Mouse (Mus musculus): Measurements from ENCODE around the gene Hoxb8.

Hoxb8 gene

DNA sequence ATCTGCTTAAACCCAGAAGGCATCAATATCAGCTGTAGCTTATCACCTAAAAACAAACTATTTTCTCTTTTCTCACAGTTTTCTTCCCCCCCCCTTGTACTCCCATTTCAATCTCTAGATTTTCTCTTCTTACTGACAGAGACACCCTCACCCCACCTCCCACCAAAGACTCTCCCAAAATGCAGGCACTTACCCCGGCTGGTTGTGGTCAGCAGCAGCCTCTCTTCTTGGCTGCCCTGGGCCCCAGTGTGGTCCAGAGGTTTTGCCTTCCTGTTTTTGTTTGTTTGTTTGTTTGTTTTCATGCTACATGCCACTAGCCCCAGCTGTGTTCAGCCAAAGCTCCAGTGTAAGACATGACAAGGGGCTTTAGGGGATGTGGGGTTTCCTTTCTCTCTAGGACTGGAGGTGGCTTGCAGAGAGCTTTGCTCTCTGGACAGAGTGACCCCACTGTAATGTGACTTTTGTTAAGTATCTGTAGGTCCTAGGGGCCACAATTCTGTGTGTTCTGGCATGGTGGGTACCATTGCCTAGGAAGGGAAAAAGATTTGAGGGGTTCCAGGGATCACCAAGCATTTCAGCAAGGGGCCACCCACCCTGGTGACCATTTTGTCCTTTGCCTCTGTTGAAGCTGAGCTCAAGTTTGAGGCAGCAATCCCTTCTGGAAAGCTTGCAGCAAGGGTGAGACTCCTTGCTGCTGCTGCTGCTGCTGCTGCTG is 13.5 kb upstream of the Hoxb8 start:
- DNase-seq, result no peak

GRCm38 (mm10) chr11:96269869-96270268 is 11.8 kb upstream of the Hoxb8 start:
- no peak for DNase-seq

DNA sequence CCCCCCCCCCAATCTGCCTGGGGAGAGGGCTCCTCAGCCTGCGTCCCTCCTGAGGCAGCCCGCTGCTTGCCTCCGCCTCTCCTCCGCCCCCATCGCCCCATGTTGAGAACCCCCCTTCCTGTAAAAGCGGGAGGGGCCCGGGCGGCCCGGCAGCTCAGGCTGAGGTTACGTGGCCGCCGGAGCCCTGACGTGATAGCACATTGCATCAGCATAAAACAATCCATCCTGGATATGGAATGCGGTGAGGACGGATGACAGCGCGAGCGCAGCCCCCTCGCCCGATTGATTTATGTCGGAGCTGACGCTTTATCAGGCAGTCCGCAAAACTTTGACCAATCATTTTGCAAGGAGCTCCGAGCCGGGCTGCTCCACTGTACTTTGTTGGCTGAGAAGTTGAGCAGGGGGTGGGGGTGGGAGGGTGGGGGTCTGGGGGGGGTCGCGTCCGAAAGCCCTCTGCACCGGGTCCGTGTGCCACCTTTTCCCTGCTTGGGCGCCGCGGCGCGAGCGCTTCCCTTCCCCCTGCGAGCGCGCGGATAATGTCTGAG is 10.6 kb upstream of the Hoxb8 start, which contains the start of gene Hoxb9:
Hoxb9 (plus strand) TSS at position 462 of the 545 bp plus-strand sequence.
- DNase-seq, result no peak

DNA sequence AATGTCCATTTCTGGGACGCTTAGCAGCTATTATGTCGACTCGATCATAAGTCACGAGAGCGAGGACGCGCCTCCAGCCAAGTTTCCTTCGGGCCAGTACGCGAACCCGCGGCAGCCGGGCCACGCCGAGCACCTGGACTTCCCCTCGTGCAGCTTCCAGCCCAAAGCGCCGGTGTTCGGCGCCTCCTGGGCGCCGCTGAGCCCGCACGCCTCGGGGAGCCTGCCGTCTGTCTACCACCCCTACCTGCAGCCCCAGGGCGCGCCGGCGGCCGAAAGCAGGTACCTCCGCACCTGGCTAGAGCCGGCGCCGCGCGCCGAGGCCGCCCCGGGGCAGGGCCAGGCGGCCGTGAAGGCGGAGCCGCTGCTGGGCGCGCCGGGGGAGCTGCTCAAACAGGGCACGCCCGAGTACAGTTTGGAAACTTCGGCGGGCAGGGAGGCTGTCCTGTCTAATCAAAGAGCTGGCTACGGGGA is 10.1 kb upstream of the Hoxb8 start:
- no peak for DNase-seq

DNA sequence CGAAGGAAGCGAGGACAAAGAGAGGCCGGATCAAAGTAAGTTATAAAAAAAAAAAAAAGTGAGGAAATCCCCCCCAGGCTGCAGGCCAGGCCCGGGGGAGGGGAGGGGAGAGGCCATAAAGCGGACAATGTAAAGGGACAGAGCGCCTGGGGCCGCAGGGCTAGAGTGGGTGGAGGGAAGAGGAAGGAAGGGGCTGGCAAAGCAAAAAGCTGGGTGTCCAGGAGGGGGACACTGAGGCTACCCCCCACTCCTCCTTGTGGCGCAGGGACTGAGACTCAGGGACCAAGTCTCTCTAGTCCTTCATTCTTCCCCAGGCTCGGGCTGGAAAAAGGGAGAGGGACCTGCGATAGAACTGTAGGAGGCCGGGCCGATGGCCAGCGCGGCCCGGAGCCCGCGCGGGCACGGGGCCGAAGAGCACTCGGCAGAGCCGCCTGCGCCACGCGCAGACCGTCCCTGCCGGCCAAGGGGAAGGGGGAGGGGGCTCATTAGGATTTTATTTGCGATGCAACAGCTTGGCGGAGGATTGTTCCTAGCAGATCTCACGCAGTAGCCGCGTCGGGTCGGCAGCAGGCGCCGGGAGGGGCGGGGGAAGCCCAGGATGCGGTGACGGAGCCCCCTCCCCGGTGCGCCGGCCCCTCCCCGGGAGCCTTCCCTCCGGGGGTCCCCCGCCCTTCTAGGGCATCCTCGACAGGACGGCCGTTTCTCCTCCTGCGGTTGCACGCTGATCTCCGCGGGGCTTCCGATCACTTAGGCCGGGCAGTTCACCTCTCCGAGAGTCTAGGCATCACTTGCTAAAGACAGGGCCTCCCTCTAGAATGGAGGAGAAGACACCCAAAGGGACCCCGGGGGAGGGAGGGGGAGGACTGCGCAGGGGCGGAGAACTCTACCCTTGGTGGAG is 9.4 kb upstream of the Hoxb8 start:
- no peak for DNase-seq

DNA sequence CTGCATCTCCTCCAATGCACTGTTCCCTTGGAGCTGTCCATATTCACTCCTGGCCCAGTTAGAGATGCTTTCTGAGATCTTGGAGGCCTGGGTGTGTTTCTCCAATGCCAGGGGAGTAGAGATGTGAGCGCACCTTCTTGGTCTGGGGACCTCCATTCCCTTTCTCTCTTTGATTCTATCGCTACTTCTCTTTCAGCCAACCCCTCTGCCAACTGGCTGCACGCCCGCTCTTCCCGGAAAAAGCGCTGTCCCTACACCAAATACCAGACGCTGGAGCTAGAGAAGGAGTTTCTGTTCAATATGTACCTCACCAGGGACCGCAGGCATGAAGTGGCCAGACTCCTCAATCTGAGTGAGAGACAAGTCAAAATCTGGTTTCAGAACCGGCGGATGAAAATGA is 7.3 kb upstream of the Hoxb8 start:
- no peak for DNase-seq

- DNase-seq, result no peak
Observed at GRCm38 (mm10) chr11:96275896-96276295, 5.8 kb upstream of the Hoxb8 start.

DNA sequence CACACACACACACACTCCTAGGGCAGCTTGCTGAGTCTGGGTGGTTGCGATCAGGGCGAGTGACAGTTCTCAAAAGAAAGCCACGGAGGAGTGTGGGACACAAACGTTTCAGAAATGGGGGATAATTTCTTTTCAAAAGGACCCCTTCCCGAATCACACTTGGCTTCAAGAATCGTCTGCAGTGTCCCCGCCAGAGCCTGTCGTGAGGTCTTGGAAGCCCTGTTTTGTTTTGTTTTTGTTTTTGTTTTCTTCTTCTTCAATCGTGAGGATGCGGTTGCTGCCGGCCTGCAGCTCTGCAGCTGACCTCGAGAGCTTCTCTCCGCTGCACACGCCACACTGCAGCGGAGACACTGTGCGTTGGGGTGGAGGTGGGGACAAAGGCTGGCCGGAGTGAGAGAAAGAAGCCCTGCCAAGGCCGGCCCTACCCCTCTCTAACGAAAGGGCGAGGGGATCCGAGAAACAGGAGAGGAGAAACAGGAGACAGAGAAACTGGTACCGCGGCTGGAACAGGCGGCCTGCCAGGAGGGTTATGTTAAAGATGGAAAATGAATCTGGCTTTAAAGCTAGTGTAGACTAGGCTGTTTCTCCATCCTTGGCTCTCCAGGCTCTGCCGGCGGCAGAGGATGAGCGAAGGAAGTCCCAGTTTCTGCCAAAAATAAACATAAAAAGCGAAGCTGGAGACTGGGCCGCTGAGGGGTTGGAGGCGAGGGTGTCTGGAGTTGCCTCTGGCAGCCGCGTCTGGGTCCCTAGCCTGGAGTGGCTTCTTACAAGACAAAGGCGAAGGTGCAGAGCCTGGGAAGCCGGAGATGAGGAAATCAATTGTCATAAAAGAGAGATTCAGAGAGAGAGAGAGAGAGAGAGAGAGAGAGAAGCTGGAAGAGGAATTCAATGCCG is 4.3 kb upstream of the Hoxb8 start:
- DNase-seq, result no peak

DNA sequence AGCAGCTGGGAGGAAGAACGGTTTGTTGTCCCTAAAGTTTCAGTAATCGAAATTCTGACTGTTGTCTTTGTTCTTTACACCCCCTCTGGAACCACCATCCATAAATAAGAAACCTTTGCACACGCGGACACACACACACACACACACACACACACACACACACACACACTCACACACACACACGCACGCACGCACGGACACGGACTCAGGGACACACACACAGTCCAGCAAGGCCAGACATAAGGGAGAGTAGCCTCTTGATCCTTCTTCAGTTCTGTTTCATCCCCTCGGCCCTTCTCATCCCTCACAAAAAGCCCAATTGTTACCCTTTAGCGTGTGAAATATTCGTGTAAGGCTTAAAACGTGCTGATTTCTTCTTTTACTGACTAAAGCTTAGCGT is 3.4 kb upstream of the Hoxb8 start:
- DNase-seq, result no peak

DNA sequence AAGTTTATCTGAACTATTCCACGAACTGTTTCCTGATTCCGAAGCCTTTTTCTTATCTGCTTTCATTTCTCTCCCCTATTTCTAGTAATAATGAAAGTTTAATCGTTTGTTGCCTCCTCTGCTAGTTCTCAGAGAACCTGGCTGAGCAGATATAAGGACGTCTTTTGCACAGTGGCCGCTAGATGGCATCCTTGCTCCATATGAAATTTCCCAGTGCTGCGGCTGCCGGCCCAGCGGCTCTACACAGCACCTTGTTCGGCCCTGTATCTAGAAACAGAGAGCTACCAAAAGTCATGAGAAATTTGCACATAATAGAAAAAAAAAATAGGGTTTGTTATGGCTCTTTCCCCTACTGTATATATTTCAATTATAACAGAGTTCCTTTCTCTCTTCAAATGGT is 2.9 kb upstream of the Hoxb8 start:
- peak; percentile 70 to 75 for DNase-seq

DNA sequence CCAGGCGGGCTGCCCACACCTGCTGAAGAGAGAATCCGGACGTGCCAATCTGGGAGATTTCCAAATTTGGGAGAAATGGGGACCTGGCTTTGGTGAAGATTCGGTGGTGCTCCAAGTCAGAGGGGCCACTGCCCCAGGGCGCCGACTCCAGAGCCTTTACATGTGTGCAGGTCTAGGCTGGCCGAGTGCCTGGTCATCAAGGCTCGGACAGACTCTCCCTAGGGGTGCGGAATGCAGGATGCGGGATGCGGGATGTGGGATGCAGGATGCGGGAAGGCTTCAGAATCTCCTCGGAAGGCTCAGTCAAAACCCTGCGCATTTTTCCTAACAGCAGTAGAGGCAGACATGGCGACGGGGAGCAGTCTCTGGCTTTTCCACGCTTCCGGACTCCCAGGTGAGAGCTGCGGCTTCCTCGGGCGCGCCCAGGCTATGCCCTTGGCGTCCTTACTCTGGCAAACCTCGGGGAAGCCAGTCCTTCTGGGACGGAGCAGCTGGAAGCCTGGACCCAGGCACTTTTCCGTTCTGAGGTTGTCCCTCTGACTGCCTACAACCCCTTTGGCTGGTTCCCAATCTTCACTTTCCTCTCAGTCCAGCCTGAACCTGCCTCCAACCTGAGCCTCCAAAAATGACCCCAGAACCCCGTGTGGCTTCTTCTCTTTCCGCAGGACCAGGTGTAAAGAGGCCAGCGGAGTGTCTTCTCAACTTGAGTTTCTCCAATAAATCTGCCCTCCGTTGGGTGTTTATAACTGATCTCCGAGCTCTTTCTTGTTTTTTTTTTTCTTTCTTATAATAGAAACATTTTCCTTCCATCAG is 2.1 kb upstream of the Hoxb8 start:
- no peak for DNase-seq

DNA sequence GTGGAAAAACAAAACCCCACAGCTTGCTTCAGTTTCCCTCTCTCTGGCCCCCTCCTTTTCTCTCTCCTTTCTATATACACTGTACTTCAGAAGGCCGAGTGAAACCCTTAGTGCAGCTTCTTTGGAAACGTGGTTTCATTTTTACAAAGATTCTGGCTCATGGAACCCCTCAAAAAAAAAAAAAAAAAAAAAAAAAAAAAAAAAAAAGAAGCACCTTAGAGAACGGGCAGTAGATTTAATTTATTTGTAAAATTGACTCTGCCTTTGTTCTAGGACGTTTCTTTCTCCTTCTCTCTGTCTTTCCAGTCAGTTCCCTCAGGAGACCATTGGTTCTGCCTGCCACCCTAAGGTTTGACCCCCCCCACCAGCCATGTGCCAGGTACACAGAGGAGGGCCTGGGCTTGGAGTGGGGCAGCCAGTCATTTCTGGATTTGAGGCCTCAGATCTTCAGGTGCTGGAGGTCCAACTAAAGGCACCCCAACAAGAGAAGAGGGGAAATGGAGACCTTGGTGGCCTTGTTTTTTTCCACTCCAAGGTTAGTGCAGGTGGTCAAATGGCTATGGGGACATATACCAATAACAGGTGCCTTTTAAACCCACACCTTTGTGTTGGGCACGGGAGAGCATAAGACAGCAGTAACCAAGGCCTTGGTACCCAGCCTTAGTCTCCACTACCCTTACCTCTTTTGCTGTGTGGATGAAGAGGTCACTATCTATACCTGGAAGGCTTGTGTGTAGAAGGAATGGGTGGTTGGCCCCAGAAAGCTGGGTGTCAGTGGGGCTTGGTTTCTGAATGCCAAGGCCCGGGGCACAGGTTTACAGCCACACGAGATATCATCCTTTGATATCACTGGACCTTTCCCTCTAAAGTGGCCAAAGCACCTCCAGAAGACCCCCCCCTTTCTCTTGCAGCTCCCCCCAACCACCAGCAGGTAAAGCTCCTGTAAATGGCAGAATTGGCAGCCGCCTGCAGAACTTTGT is 1.0 kb upstream of the Hoxb8 start:
- no peak for DNase-seq

- DNase-seq, result no peak
Observed at GRCm38 (mm10) chr11:96281396-96281795, 309 bp upstream of the Hoxb8 start.

- no peak for DNase-seq
Observed at GRCm38 (mm10) chr11:96282795-96283430, 1.2 kb downstream of the Hoxb8 start.

DNA sequence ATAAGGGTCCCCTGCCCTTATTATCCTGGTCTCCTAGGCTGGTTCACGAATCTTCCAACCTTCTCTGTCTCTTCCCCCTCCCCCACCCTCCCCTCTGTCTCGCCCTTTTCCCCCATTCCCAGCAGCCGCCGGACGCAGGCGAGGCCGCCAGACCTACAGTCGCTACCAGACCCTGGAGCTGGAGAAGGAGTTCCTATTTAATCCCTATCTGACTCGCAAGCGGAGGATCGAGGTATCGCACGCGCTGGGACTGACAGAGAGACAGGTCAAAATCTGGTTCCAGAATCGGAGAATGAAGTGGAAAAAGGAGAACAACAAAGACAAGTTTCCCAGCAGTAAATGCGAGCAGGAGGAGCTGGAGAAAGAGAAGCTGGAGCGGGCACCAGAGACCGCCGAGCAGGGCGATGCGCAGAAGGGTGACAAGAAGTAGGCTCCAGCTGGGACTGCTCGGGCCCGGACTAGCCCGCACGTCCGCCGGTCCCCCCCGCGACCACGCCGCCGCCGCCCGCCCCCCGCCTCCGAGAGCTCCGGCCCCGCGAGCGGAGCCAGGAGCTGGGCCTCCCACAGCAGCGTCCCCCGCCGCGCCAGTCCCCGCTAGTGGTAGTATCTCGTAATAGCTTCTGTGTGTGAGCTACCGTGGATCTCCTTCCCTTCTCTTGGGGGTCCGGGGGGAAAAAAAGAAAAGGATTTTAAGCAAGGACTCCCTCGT is 2.5 kb downstream of the Hoxb8 start:
- DNase-seq, result no peak

GRCm38 (mm10) chr11:96284774-96285734 is 3.3 kb downstream of the Hoxb8 start:
- DNase-seq, result no peak

GRCm38 (mm10) chr11:96285771-96286738 is 4.3 kb downstream of the Hoxb8 start, which contains the start of gene Hoxb7:
TSS of gene Hoxb7 (plus strand) at chr11:96286623.
- DNase-seq, result no peak
